Mouse (Mus musculus): Measurements from ENCODE around the gene Ehbp1. TPM values are rescaled to one million over a fixed set of nuclear protein-coding genes. Genes with fewer than 3 reads are reported as not detected.

Ehbp1 gene
- total RNA-seq, 2 experiments from 2014 or later, result 1.8 to 2.6 TPM

DNA sequence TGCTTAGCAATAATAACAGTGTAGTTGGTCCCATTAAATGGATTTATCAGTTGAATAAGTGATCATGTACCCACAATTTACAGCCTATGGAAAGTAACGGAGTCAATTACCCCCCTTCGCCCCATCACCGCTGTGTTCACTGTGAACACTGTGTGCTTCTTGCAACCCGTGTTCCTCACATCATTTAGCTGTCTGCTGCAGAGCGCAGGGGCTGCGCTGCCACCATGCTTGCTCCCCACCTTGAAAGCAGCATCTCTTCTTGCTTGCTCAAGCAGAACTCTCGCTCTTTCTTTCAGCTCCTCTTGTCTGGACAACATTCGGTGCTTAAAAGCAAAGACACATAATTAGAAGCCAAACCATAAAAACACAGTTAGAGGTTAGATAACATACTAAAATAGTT is 252.7 kb downstream of the Ehbp1 start:
- ATAC-seq (ENCODE audit: poor library complexity, severe bottlenecking), result no peak

DNA sequence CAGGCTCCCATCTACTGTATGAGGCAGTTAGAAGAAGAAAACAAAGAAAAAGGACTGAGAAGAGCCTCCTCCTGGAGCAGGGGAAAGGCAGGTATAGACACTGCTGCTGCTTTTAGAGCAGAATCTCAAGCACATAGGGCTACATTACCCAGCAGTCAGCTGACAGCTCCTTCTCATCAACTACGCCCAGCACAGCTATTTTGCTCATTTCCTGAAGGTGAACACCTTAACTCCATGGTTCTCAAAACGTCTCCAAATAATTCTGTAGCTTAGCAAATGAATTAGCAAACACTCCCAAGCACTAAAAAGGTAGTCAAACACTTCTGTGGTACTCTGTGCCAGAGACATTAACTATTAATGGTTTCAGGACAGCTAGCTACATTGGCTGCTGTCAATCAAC is 278.7 kb downstream of the Ehbp1 start:
- ATAC-seq (ENCODE audit: poor library complexity, severe bottlenecking), result no peak

DNA sequence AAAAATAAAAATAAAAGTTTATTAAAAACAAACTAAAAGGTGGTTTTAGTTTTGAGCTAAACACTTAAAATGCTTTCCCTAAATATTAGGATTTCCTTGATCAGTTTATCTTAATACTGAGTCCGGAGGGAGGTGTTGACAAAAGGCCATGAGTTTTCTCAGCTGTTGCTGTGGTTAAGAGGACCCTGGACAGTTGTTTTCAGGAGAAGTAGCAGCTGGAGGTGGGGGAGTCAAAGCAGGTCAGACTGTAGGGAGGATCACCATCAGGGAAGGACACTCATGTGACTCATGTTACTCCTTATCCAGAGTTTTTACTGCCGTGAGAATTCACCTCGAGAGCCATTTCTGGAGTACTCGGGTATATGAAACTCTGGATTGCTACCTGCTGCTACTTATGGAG is 280.4 kb downstream of the Ehbp1 start:
- ATAC-seq (ENCODE audit: poor library complexity, severe bottlenecking), result no peak

DNA sequence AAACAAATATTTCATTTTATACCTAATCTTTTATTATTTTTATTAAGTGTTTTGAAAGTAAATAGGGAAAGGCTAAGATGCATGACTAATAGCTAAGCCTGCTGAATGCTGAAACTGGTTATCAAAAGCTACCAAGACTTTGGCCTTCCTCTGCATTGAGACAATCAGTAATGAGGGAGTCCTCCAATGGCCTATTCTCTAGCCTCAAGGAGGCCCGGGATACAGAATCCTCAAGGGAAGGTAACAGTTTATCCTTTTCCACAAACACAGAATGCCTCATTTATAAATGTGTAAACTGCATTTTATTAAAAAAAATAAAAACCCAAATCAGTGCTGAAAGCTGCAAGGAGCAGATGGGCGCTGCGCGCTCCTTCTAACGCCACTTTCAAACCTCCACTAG is 284.6 kb downstream of the Ehbp1 start:
- ATAC-seq (ENCODE audit: poor library complexity, severe bottlenecking), result no peak

DNA sequence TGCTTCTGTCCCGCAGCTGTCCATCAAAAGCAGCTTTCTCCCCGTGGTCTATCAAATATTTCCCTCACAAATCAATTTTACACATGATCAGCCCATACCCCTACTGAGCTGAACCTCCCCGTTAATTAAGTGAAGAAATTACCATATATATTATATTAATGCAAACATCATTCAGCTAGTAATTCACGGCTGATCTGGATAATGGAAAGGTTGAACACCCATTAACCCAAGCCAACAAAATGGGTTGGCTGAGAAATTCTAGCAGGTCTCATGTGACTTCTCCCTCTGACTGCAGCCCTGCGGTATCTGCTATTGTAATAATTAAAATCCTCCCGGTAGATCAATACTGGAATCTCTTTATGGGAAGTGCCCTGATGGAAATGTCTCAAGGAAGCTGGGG is 286.2 kb downstream of the Ehbp1 start:
- ATAC-seq (ENCODE audit: poor library complexity, severe bottlenecking), result no peak

DNA sequence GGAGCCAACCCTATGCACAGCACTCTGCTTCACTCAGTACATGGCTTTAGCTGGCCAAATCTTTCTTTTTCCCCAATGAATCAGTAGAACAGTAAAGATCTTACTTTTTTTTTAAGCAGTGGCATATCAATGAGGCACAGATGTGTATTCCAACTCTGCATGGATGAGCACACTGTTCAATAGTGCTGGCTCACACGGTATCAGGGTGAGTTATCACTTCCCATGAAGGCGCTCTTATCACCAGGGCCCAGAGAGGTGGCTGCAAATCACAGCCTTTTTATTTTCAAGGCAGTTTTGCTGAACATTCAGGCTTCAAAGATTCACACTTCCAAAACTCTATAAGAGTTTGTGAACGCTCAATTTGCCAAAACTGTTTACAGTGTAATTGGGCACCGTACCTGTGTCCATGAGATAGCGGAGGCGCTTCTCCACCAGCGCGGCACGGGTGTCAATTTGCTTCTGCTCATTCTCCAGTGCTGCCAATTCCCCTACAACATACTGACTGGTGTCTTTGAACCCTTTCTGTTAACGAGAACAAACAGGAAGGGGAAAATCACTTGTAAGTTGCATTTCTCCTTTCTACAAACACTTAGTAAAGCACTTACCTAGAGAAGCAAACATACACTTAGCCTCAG is 288.9 kb downstream of the Ehbp1 start:
- no peak for ATAC-seq (ENCODE audit: poor library complexity, severe bottlenecking)

DNA sequence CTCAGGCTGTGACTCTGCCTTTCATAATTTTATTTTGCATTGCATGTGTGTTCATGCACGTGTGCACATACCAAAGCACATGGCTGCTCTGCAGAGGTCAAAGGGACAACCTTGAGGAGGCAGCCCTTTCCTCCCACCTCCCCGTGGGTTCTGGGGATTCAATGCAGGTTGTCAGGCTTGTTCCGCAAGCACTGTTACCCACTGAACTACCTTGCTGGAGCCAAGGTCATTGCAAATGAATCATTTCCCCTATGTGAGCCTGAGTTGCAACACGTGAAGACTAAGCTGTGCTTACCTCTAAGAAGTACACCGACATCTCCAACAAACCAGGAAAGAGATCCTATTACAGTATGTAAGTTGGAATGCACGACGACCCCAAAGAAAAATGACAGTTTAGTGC is 291.2 kb downstream of the Ehbp1 start:
- ATAC-seq (ENCODE audit: poor library complexity, severe bottlenecking), result no peak

DNA sequence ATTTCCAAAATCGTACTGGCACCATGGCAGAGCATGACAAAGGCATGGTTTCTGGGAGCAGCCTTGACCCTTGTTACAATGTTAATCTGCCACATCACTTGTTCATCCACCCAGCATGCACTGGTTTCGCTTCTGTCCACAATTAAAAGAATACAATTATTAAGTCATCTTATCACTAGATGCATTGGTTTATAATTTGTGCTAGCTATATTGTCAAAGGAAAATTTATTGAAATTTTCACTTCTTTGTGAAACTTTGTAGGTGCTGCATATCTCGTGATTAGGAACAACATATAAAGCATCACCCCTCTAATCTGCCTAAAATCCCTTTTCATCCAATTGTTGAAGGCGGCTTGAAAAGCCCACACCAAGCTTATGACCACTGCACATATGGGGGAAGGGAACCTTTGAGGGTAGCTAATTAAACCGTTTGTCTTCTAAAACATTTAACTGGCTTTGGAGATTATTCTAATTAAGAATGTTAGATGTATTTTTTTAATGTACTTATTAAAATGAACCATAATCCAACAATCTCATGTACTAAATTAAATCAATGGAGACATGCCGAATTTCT is 302.2 kb downstream of the Ehbp1 start:
- no peak for ATAC-seq (ENCODE audit: poor library complexity, severe bottlenecking)

DNA sequence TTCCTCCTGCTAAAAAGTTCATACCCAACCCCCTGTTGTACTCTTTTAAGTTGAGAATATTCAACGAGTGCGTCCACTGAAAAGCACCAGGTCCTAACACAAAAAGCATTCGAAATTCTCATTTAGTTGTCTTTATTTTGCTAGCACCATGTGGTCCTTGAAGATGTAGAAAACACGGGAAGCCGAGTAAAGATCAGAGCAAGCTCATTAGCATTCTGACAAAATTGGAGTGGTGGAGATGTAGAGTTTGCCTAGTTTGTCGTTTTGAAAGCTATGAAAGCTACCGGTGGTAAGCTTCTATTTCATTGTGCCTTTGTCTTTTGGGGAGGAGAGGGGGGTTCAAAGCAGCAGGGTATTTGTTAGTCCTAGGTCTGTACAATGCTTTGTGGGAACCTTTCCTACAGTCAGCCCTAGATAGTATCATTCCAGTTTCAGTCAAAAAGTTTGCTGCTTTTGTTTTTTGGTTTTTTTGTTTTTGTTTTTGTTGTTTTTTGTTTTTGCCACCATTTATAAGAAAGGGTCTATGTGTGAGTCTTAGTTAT is 307.5 kb downstream of the Ehbp1 start:
- ATAC-seq (ENCODE audit: poor library complexity, severe bottlenecking), result no peak

DNA sequence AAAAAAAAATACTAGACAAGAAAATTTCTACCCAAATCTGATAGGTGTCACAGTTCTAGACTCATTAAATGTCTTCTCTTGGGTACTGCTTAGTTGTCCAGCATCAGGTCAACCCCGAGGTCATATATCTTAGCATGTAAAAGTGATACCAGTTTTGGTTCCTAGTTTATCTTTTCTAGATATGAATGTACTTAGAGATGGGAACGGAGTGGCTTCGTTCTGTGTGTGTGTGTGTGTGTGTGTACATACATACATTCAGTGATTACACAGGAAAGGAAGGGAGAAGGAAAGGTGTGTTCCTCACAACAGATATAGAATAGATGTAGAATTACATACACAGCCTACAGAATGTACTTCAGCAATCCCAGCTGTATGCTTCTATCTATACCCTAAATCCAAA is 308.5 kb downstream of the Ehbp1 start:
- no peak for ATAC-seq (ENCODE audit: poor library complexity, severe bottlenecking)

DNA sequence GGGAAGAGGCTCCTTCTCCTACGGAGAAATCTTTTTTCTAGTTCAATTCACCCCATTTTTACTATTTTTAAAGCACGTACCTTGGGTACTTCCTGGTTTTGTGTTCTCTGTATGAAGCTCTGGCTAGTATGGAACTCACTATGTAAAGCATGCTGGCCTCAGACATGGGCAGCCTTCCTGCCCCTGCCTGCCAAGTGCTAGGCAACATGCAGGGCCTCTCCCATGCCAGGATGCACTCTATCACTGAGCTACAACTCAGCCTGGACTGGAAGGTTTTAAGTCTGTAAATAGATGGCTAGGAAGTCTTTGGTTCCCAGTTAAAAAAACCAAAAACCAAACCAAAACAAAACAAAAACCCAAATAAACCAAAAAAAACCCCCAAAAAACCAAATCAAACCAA is 321.5 kb downstream of the Ehbp1 start:
- ATAC-seq (ENCODE audit: poor library complexity, severe bottlenecking), result no peak

DNA sequence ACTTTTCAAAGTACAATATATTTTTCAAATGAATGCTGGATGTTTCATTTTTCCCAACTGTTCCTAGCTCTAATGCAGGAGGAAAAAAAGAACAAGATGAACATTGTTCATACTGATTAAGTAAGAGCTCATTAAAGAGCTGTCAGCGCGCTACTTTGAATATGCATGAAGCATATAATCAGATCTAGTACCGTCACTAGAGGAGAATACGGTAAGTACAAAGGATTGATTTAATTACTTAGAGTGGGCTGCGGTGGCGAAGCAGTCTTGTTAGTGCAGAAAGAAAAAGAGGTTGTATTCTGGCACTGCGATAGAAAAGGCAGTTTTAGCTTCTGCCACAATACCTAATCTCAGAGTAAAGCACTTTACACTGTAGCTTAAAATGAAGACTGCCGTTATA is 324.6 kb downstream of the Ehbp1 start:
- ATAC-seq (ENCODE audit: poor library complexity, severe bottlenecking), result no peak

DNA sequence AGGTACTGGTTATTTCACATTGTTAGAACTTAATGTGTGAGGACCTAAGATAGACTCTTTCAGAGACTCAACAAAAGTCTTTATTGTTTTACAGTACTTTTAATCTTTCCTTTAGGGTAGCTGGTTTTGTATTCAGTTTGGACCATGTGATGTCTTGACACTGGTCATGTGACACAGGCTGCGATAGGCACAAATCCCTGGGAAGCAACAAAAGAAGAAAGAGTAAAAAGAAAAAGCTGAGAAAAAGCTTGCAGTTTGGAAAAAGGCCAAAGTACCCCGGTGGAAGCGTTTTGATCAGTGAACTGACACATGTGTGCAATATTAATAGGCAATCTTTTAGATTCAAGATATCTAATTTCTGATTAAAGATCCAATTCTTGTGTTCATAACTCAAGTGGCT is 325.8 kb downstream of the Ehbp1 start:
- no peak for ATAC-seq (ENCODE audit: poor library complexity, severe bottlenecking)

DNA sequence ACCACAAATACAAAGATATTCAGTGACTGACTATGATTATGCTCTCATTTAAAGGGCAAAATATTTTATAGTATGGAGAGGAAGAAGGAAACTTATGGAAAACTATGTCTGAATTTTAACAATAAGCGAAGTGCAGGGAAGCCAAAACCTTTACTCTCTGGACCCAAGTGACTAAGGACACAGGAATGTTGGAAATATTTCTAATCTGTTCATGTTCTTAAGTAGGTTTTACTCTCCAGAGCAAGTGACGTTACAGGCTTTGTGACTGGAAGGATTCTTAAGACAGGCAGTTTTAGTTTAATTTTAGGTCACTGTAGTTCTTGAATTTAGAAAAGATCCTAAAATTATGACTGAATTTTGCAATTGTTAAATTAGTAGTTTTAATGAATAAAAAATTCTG is 333.3 kb downstream of the Ehbp1 start:
- ATAC-seq (ENCODE audit: poor library complexity, severe bottlenecking), result no peak

DNA sequence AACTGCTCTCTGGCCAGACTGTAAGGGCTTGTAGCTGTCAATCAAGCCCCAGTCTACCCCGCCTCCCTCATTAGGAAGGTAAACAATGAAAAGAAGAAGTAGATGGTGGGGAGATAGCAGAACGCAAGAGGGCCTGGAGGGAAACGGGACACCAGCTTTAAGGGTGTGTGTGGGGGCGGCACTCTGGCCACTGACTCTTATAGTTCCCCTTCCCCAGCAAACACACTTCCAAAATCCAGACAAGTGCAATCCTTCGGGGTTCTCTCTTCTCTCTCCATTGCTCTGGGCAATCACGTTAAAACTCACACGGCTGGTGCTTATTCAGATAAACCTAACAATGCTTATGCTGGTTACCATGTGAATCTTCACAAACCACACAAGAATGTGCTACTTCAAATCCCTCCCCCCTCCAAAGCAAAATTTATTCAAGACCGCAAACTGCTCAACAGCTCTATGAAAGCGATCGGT is 333.9 kb downstream of the Ehbp1 start:
- ATAC-seq (ENCODE audit: poor library complexity, severe bottlenecking), result peak; percentile 80

DNA sequence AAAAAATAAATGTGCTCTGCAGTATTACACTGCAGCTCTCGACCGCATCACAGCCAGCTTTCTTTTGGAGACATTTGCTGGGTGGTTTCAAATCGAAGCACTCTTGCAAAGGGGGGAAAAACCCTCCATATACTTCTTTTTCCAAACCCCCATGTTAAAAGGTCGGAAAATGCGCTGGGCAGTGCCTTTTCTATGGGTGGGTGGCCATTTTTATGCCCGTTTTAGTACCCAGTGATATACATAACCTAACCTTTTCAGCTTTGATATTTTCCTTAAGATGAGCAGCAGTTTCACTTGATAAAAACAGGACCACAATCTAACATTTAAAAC is 334.3 kb downstream of the Ehbp1 start:
- ATAC-seq (ENCODE audit: poor library complexity, severe bottlenecking), result no peak

DNA sequence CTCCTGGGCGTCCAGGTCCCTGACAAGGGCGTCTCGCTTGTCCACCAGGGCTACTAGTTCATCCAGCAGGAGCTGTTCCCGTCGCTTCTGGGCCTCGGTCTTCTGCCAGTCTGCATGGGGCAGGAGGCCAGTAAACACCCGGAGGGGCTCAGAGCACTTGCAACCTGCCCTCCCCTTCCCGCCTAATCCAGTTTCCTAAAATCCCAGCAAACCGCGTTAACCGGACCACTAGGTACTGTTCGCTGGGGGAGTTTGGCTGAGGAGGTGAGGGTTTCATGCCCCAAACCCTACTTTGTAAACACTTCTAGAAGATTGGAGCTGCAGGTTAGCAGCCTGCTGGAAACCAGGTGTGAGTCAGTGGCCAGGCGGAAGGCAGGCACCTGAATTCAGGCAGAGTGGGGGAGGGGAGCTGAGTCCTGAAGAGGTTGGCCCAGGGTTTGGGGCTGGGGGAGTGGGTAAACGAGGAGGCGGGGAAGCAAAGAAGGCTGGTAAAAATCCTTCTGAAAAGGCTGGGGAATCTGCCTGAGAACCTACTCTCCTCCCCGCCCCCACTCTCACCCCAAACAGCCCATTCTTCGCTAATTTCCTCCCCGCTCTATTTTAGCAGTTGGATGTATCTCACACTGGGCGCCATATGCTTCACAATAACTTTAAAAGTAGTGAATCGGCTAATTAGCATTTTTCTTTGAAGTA is 334.9 kb downstream of the Ehbp1 start:
- no peak for ATAC-seq (ENCODE audit: poor library complexity, severe bottlenecking)

DNA sequence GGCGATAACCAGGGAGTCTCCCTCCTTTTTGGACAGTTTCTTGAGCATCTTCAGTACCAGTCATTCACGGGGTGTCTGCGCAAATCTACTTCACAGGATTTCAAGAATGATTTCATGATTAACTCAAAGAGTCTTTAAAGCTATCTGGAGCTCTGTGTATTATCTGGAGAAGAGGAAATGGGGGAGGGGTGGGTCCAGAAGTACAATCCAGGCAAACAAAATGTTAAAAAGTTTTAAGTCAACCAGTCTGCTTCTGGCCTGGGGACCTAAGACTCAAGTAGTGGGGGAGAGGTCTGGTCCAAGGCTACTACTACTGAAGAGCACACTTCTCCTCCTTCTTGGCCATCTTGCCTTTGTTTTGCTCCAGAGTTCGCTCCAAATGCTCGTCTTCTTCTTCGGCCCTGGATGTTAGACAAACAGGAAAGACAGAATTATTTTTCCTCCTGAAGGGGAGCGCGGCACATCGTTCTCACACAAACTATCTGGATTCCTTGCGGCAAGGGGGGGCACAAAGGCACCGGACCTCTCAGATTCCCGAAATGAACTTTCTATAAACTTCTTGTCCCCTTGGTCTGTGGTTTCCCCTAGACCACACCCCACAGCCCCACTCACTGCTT is 335.5 kb downstream of the Ehbp1 start:
- no peak for ATAC-seq (ENCODE audit: poor library complexity, severe bottlenecking)

DNA sequence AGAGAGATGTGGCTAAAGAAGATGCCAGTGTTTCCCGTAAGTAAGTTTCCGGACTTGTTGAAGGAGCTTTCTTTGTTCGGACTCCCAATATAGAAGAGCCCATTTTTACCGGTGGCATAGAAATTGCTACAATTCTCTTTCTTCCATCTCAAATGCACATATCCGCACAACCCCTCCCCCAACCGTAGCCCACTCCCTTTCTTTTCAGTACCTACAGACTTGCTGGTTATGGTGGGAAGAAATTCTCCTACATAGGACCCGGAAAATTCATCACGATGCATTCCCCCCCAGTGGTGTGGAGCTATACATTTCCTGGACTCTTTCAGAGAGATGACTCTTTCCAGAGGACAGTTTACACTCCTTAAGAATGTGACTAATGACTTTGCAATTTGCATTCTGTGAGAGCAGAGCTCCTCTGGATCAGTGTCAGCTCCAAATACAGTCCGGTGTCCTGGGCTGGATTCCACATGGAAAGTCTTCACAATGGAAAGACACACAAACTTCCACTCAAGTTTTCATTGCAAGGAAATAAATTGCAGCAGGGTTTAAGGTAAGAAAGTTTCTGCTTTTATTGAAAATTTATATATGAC is 336.7 kb downstream of the Ehbp1 start:
- ATAC-seq (ENCODE audit: poor library complexity, severe bottlenecking), result no peak

DNA sequence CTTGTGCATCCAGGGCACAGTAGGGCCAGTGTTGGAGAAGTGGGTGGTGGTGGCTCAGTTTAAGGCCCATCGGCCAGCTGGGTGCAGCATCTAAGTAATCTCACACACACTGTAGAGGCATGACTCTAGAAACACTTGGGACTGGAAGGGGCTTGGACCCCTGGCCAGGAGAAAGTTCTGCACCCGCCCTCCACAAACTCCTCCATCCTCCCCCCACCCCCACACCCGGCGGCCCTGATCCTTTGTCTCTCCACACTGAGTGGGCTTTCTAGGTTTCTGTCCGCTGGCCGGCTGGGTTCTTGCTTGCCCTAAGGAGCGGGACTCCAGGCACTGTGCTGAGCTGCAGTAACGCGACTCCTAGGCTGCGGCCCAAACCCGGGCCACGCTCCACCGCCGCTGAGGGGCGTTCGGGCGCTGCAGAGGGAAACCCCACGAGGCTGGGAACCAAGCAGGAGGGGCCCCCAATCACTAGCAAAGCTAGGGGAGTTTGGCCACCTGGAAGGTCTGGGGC is 337.7 kb downstream of the Ehbp1 start:
- ATAC-seq (ENCODE audit: poor library complexity, severe bottlenecking), result no peak

DNA sequence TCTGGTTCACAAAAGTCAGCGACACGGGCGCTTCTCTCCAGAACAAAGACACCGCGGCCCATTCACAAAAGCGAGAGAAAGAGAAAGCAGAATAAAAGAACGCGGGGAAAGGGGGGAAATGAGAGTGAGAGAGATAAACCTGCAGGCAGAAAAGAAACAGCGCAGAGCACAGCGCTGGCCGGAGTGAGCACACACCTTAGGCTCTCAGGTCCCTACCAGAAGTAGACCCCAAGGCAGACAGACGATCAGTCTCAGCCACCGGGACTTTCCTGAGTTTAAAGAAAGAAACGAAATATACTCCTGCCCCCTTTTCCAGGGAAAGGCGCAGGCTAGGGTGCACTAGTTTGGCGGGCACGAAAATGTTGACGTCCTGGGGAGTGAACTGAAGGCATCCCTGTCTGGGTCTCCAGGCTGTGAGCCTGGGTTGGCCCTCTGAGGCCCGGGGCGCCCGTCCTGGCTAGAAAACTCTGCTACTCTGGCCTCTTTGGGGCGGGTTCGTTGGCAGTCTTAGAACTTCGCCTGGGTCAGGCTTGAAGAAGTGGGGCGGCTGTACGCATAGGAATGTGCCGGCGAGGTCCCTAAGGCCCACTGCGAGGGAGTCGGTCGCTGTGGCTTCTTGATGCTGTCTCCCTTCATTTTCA is 338.6 kb downstream of the Ehbp1 start:
- 0 out of 2 replicates have a peak, but pooled peaks have one; percentile 13 for ATAC-seq (ENCODE audit: poor library complexity, severe bottlenecking)
